Mouse (Mus musculus) thymus, postnatal 4 days (tissue): ENCODE measurements at regions not wholly inside any gene's neighbourhood (a gene's known extent, or its start where the extent isn't known, plus 50 kb on each side); places are given as distances from the start of the nearest gene placed in this dataset.

Source experiments
- DNase-seq: peaks from one replicate; pipeline ENCODE4 v3.0.0; 2021

DNA sequence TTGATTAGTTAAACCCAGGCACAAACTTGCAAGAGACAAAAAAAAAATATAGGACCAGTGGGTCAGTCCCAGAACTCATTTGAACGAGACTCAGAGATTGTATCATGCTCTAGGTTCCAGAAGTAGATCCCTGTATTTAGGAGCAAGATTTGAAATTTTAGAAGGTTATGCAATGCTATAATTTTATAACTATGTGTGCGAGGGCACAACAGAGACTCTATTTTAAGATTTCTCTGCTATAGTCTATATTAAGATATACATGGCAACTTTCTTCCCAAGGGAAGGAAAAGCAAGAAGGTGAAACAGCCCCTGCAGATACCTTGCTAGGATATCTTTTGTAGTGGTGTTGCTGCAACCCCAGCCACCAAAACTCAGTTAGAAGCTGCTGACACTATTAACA, 55.7 kb downstream of the Otor start:
- DNase-seq, result no peak

DNA sequence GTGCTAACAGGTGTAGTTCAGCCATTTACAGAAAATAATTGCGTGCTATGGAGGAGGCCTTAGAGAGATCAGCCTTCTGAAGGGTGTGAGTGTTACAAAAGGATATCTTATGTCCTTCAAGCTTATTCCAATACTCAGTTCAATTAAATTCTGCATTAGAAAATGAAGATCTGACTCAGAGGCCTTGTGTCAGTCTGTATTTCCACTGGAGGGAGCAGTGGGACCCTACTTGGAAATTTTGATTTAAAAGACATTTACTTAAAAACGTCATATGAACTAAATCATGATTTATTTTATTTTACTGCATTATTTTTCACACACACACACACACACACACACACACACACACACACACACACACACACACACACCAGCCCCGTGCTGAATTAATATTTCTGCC, 70.9 kb downstream of the Otor start:
- no peak for DNase-seq

DNA sequence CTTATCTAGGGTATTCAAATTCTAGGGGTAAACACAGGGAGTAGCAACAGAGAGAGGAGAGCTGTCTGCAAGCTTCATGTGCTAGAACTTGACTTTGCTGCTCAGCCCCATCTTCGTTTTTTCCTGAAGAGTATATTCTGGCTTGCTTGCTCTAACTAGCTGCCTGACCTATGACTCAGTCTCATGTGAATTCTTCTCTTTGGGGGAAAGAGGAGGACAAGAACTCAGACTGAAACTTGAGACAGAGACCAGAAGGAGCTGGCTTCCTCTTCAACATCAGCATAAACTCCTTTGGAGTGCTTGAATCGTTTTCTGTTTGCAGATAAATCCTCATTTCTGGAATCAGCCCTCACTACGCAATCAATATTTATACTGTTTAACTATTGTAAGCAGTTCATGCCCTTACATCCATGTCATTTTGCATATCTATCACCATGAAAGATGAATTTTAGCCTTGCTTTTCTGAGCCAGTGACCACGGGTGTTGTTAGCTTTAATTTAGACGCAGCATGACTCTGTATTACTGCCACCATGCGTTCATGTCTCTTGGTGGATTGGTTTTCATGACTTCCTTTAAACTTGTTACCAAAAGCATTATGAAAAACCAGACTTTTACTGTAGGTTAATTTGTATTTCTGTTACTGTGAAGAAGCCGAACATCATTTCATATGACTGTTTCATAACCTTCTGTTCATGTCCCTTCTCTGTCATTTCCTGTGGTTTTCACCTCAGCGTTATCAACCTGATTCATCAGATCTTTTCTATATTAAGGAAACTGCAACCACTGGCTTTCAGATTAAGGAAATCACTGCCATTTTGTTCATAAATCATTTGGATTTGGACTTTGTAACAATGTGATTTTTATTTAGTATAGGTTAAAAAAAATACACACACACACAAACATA, 86.1 kb downstream of the Otor start:
- no peak for DNase-seq

DNA sequence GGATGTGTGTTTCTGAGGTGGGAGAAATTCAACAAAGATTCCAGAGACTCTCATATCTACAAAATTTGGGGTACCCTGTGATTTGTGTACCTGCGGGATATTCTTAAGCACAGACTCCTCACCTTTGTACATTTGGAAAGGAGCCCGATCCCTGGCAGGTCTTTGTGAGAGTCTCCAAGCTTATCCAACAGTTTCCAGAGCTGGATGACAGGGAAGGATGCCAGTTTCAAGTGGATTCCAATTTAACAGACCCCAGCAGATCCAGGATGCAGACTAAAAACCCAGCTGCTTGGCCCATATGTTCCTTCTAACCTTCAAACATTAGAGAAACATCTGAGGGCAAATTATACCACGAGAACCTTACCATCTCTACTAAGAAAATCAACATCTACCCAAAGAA, 88.5 kb downstream of the Otor start:
- DNase-seq, result no peak

DNA sequence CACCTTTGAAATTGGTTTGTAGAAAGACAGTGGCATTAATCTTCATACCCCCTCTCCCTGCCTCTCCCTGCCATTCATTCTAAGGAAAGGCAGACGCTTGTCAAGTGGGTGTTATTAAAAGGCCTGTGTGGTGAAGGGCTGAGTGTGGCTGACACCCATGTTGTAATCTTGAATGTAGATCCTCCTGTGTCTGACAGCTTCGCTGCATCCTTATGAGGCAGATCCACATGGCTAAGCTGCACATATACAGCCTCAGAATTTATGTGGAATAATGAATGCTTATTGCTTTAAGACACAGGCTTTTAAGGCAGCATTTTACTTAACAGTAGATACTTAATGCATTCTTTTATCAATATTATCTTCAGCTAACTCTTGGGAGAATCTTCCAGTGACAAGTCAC, 92.4 kb downstream of the Otor start:
- no peak for DNase-seq

DNA sequence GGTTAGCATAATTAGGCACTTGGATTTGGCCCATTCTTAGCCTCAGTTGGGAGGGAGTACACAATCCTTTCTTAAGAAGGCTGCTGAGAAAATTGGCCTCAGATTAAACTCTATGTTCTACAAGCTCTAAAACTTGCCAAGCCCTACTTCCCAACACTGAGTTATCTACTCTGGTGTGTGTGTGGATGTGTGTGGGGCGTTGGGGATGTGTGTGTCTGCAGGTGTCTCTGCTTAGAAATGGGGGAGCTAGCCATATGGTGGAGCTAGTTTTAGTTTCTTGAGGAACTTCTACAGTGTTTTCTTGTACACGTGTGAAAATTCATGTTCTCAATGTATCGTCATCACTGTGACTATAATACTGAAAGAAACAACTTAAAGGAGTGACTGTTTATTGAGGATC, 106.3 kb downstream of the Otor start:
- DNase-seq, result no peak

DNA sequence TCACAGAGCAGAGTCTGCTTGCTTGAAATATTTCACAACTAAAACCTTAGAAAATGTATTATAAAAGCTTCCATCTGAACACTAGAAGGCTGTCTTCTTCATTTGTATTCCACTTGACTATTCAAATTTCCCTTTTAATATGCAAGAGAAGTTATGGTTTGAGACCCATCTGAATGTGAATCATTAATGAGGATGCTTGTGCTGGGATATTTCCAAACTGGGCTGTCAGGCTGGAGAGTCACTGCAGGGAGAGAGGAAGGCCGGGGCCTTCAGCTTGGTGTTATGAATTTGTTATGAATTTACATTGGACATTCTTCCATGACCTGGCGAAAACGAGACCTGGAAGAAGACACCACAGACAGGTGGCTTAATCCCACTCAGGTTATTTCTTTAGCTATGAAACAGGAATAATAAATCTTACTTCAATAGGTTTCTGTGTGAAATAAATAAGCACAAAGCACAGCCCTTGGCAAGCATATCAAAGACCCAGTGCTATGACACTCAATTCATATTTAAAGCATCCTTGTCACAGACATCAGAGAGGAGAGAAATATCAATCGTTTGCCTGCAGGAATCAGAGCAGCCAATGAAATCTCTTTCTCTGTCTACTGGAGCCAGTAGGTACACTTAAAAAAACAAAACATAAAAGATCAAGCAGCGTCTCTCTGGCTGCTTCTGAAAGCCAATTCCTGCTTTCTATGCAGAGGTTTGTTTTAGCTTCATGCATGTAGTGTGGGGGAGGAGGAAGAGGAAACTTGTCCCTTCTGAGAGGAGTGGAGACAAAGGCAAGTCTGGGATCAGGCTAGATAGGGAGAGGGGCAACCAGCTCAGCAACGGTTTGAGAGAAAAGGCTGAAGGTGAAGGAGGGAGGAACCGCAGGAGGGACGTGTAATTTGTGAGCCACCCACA, 114.2 kb downstream of the Otor start:
- DNase-seq, result no peak

DNA sequence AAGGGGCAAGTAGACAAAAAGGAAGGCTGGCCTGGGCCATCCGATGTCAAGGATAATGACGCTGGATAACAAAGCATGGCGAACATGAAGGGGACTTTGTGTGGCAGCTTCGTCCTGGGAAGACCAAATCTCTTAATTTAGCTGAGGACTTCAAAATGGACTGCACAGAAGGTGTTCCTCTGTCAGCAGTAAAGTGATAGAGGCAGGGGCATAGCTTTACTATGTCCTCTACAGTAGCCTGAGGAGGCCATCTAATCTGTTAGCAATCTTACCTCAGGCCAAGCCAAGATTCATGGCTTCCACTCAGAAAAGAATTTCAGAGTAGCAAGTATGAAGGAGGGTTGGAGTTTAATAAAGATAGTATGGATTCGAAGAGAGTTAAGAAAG, 114.9 kb downstream of the Otor start:
- DNase-seq, result no peak

DNA sequence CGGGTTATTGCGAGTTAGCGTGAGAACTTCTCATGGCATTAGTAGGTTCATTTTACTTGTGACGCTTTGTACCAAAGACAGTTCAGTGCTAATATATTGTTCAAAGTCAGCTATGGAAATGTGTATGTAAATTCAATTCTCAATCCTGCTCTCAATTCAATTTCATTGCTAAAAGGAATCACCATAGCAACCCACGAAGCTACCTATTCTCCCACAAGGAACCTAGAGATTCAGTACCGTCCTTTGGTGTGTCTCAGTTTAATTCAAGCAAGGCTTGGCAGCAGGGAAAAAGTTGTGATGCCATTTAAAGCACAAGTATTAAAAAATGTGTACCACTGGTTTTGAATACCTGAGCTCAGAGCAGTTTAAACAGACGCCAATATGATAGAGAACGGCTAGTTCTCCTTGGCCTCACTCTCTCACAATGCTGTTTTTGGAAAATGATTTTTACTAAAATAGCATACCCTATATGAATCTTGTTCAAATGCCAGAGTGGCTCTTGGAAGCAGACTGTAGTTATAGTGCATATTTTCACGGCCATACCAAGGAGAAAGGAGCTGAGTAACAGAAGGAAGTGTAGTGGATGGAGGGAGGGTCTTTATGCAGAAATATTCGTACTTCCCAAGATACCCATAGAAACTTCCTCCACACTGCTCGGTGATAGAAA, 121.4 kb downstream of the Otor start:
- DNase-seq, result no peak

DNA sequence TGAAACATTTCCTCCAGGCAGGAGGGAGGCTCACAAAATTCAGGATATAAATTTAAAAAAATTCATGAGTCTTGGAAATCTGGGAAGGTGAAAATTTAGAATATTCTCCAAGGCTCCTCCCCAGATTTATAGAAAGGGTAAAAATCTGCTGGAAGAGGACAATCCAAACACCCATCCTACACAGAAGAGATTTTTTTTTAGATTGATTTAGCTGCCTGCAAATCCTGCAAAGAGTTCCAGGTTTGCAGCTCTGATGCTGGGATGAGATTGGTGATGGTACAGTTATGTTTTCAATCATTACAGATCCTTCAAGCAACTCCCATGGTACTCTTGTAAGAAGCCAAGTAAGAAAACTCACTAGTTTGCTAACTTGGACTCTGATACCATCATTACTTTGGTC, 127.8 kb downstream of the Otor start:
- DNase-seq, result no peak

DNA sequence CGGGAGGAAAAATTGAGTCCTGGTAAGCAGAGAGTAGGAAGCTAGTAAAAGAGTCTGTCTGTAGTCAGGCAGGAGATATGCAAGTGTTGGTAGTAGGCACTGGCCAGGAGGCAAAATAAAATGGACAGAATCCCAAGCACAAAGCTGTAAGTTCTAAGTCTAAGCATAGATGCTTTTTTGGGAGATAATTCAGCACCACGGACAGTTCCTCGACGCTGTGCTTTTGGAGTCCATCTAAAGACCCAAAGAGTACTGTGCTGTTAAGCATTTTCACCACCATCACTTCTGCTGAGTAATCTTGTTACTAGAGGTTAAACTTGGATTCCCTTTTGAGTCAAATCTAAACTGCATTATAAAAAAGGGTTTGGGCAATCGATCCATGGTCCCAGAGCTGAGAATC, 128.9 kb downstream of the Otor start:
- peak; percentile 9 for DNase-seq

DNA sequence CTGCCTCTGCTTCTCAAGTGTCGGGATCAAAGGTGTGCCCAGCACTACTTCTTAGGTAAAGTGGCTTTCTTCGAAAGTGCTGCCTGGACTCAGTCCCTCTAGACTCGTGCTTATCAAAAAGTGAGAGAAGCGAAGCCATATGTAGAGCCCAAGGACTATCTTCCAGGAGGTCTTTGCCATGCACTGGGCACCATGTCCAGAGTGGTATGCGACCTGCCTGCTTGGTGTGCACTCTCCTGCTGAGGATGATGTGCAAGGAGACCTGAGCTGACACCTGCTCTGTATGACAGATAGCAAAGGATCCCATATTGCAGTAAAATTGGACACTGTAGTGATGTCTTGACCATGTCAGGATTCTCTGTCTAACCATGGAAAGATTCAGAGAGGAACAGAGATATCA, 139.0 kb downstream of the Otor start:
- DNase-seq, result no peak

DNA sequence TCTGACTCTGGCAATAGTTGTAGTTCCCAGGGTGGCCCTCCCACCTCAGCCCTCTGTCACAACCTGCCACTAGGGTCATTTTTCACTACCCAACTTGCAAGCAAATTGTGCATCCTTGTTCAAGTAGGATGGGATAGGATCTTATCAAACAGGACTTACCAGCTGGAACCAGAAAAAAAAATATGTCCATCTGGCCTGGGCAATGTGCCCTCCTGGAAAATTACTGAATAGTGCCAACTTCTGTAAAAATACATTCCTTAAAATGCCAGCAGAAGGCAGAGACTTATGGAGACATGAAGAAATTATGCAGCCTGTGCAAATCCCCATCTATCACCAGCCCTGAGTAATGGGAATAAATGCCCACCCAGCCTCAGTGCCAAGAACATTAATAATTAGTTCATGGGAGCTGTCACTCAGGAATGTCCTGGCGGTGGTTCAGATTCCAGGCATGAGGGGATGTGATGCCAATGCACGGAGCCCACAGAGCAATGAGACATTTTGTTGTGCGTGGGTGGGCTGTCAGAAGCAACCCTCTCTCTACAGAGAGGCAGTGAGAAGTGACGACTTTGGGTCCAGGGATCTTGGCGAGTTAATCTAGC, 139.6 kb downstream of the Otor start:
- no peak for DNase-seq

DNA sequence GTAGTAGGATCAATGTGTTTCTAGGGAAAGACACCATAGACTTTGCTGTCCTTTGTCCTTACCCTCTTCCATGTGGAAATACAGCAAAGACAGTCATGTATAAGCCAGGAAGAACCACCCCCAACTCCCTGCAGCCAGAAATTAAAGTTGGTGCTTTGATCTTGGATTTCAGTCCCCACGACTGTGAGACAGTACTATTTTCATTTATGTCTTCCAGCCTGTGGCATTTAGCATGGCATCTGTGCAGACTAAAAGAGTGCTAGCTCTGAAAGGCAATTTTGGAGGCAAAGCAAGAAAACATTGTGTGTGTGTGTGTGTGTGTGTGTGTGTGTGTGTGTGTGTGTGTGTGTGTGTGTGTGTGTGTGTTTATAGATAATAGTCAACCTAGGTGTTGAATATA, 144.1 kb downstream of the Otor start:
- DNase-seq, result no peak

DNA sequence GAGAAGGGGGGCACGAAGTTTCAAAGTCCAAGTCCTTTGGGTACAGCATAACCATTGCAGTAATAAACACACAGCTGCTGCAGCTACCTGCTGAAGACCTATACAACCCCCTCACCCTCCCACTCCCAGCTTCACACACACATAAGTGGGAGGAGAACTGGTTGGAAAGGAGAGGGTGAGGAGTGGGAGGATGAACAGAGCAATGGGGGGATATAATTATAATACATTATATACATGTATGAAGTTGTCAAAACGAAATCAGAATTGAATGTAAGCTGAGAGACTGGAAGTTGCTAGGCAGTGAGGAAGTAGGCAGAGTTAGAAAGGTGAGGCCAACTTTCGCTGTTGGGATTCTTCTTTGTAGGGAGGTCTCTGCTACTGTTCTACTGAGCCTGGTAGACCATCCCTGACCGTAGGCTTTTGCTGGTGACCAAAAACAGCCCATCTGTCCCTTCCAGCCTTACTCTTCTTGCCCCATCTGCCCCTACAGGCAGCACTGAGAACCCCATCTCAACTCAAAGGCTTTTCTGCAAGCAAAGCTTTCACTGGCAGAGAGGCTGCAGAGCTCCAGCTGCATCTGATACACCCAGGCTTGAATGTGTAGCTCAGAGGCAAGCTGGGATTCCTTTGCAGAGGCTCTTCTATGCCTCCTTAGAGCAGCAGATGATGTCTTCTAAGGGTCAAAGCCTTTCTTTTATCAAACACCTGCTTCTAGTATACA, 146.3 kb downstream of the Otor start:
- DNase-seq, result no peak

DNA sequence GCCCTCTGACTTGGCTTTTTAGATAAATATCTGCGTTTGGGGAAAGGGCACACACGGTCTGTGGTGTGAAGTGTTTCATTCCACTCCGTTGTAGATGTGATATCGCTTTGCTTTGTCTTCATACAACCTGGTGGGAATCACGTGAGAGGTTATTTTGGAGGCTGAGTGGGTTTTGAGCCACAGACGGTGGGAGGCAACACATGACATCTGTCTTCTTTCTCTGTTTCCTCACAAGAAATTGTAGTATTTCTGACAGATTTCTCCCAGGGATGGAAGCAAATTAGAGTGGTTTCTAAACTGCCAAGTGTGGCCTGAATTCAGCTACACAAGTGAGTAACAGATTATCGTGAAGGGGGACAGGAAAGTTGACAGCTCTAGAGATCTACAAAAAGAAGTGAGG, 155.5 kb downstream of the Otor start:
- DNase-seq, result no peak

DNA sequence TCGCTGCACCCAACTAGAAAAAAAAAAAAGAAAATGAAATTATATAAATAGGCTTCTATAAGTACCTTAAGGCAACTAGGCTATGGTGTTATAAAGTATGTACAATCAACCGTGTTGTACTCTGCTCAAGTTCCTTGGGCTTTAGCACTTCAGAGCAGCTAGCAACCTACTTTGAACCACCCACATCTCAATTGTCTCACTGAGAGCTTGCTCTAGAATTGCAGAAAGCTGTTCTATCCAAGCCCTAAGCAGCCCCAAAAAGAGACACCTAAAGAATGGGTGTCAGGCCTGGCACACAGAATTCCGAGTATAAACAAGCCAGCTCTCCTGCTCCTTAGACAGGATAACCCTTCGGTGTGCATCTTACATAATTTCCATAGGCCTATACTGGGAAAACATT, 162.0 kb downstream of the Otor start:
- no peak for DNase-seq

DNA sequence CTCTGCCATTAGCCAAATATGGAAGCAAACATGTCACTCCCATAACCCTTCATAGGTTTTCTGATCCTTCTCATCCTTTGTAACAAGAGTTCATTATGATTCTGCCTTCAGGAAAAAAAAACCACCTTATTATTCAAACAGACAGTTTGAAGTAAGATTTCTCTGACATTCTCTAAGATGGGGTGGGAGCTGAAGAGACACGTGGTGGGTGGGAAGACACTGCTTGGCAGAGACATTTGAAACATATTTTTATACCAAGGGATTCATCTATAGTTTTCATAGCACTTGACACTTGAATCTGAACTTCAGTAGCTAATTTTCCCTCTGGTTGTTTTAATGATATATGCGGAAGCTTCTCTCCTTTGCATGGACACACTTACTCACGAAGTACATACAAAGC, 165.5 kb downstream of the Otor start:
- no peak for DNase-seq

DNA sequence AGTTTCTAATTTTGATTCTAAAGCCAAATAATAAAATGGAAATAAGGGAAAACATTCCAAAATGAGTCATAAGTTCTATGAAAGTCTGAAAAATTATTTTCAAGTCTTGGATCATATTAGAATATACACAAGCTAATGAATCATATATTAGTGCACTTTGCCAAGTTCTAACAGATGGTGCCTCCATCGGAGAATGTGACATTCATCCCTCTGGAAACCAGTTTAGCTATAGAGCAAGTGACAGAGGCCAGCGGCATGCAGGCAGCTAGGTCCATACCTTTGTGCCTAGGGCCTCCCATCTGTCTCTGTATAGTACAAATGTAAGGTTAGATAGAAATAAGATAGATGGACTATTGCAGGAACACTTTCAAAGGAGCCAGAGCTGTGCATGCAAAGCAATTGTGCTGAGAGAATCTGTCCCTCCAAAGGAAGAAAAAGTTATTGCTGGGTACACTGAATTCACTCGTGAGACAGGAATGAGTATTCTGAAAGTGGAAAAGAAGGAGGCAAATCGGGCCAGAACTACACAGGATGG, 167.9 kb downstream of the Otor start:
- no peak for DNase-seq

DNA sequence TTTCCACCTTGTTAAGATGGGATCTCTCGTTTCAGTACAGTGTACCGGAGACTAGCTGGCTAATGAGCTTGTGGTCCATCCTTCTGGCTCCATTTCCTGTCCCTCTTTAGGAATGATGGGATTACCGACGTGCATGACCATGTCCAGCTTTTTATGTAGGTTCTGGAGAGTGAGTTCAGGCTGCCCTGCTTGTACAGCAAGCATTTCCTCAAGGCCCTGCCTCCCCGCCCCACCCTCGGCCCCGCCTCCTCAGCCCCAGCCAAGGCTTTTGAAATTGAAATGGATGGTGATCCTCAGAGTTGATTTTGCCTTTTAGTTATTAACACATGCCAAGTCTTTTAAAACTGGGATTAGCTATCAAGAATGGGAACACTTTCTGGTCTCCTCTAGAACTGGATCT, 190.8 kb downstream of the Otor start:
- no peak for DNase-seq

DNA sequence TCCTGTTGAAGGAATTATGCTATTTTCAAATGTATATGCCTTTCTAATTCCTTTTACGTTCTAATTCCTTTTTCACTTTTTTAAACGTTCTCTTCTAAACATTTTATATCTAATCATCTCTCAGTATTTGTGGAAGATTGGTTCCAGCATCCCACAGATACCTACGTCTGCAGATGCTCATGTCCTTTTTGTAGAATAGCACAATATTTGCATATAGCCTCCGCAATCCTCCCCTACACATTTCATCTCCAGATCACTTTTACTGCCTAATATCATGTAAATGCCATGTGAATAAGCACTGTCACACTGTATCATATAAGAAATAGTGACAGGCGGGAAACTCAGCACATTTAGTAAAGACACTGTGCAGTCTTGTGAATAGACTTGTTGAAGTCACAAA, 192.6 kb downstream of the Otor start:
- no peak for DNase-seq
